Mouse (Mus musculus) kidney, postnatal 25 days (tissue): ENCODE data around the gene Nsa2.
"Not testable (repeated sequence)": the region's sequence is repeated elsewhere in the genome, so short reads cannot be mapped to it uniquely, and the experiment has no call there.

ENCODE experiments used
- DNase-seq, 2 experiments: peaks; one replicate each; pipeline ENCODE4 v3.0.0; 2021; ENCODE audit warnings: mixed read lengths in 2 of 2

The Nsa2 gene

GRCm38 (mm10) chr13:97137466-97138400, at the start of gene Nsa2, which contains the start of gene Gfm2:
Gene Nsa2 (minus strand): TSS chr13:97137937.
Gene Gfm2 (plus strand): TSS chr13:97137937.
- peak; percentile 88 to 94 for DNase-seq

GRCm38 (mm10) chr13:97186346-97186745, 48.6 kb upstream of the Nsa2 start:
- DNase-seq = no peak

- peak in 1 of 2 experiments; percentile 24 for DNase-seq
These were observed 46.9 kb upstream of the Nsa2 start for GRCm38 (mm10) chr13:97184656-97185055.

- DNase-seq = no peak
These were observed 46.4 kb upstream of the Nsa2 start for GRCm38 (mm10) chr13:97184168-97184567.

GRCm38 (mm10) chr13:97182821-97183220, 45.1 kb upstream of the Nsa2 start:
- DNase-seq = no peak

GRCm38 (mm10) chr13:97180113-97180828, 42.5 kb upstream of the Nsa2 start:
- no peak for DNase-seq

GRCm38 (mm10) chr13:97178943-97179342, 41.2 kb upstream of the Nsa2 start:
- DNase-seq = no peak

- no peak for DNase-seq
These were observed 39.0 kb upstream of the Nsa2 start for GRCm38 (mm10) chr13:97176731-97177130.

- peak; percentile 61 to 85 for DNase-seq
These were observed 38.0 kb upstream of the Nsa2 start for GRCm38 (mm10) chr13:97175520-97176264.

- peak in 1 of 2 experiments; percentile 53 for DNase-seq
These were observed 8.1 kb upstream of the Nsa2 start for GRCm38 (mm10) chr13:97145834-97146233.

GRCm38 (mm10) chr13:97142321-97142720, 4.6 kb upstream of the Nsa2 start:
- DNase-seq = no peak

GRCm38 (mm10) chr13:97138404-97138931, 731 bp upstream of the Nsa2 start:
- not testable (repeated sequence) for DNase-seq

- not testable (repeated sequence) for DNase-seq
These were observed 7.3 kb downstream of the Nsa2 start for GRCm38 (mm10) chr13:97130413-97130812.

- DNase-seq = not testable (repeated sequence)
These were observed 8.1 kb downstream of the Nsa2 start for GRCm38 (mm10) chr13:97129654-97130053.

- DNase-seq = no peak
These were observed 16.4 kb downstream of the Nsa2 start for GRCm38 (mm10) chr13:97121341-97121740.

GRCm38 (mm10) chr13:97109046-97109445, 28.7 kb downstream of the Nsa2 start:
- peak; percentile 12 to 40 for DNase-seq

- DNase-seq = not testable (repeated sequence)
These were observed 30.0 kb downstream of the Nsa2 start for GRCm38 (mm10) chr13:97107721-97108120.

GRCm38 (mm10) chr13:97104996-97105395, 32.7 kb downstream of the Nsa2 start:
- no peak for DNase-seq

GRCm38 (mm10) chr13:97099187-97099852, 38.4 kb downstream of the Nsa2 start, which contains the start of gene Gm6169:
Gene Gm6169 (minus strand): TSS chr13:97099237.
- DNase-seq = peak; percentile 53 to 70

GRCm38 (mm10) chr13:97095726-97096125, 42.0 kb downstream of the Nsa2 start:
- DNase-seq = no peak

GRCm38 (mm10) chr13:97088183-97088582, 49.6 kb downstream of the Nsa2 start:
- no peak for DNase-seq

- no peak for DNase-seq
These were observed 50.3 kb downstream of the Nsa2 start for GRCm38 (mm10) chr13:97087421-97087820.
